Mouse (Mus musculus) central nervous system, embryonic 11.5 days (tissue): ENCODE measurements around the gene Kctd12. TPM values are rescaled to one million over a fixed set of nuclear protein-coding genes. Genes with fewer than 3 reads are reported as not detected.

Experiments
- polyA plus RNA-seq: library from polyadenylated mRNA; depleted of rRNA; stranded (reverse); fragments of >200 nt; gene quantifications from 2 replicates; pipeline ENCODE4 v1.2.3, GENCODE M21; 2012; rRNA removed

The Kctd12 gene
- 11.7 and 33.4 TPM in 2 replicates for polyA plus RNA-seq

DNA sequence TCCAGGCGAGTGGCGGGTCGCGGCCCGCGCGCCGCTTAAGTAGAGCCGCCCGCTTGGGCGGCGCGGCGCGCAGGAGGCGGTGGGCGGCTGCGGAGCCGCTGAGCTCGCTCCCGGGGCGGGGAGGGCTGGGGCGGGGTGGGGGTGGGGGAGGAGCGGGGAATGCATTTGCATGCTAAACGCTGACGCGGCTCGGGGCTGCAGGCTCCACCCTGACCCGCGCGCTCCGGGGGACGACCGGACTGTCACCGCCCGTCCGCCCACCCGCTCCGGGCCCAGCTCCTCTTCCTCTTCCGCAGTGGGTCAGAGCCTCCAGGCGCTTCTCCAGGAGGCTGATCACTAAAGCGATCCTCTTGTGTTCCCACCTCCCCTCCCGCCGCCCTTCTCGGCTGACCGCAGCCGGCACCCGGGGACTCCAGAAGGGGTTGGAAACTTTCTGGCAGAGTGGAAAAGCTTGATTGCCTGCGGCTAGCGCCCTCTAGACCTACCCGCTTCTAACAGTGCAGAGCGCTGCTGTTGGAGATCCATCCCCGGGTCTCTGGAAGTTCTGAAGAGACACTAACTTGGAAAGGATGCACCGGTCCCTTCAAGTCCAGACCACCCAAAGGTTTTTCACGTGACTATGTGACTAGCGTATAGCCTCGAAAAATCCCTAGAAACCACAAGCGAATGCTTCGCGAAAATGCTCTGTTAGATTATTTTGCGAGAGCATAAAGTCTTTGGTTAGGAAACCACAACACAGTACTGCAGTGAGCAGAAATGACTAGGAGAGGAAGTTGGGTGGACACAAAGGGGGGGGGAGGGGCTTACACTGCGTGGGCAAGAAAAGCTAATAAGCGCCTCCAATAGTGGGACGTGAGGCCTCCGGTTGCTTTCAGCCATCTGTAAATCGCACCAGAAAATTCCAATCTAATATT, at the start of gene Kctd12:
Kctd12 (minus strand) TSS at position 11 of the 914 bp plus-strand sequence.

Other genes starting within 250 kb of the Kctd12 start
- gene Acod1, start 64.3 kb upstream of the Kctd12 start, polyA plus RNA-seq = 0.02 and 0.05 TPM in 2 replicates
- gene Cln5, start 87.6 kb upstream of the Kctd12 start, polyA plus RNA-seq = 8.5 and 14.6 TPM in 2 replicates
- 61.3 and 74.0 TPM in 2 replicates for gene Fbxl3, start 116.9 kb upstream of the Kctd12 start, polyA plus RNA-seq